Mouse (Mus musculus): ENCODE results near the gene Gm9117. TPM values are rescaled to one million over a fixed set of nuclear protein-coding genes. Genes with fewer than 3 reads are reported as not detected.
"Not testable (repeated sequence)": the region's sequence is repeated elsewhere in the genome, so short reads cannot be mapped to it uniquely, and the experiment has no call there.

Gm9117 gene
- polyA plus RNA-seq (2012; rRNA removed) = not detected in 2 replicates

DNA sequence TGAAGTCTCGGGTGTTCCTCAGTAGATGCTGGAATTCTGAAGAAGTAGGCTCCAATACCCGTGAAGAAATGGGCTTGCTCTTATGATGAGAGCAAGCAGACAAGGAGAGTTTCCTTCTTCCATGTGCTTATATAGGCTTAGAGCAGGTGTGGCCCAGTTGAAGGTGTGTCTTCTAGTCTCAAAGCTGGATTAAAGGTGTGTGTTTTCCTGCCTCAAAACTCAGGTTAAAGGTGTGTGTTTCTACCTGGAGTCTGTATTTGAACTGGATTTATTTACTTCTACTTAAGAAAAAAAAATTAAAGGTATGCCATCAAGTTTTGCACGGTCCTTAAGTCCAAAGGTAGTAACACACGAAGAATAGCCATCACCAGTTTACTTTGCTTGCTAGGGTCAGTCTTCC lies at the start of gene Gm9117:
TSS of gene Gm9117 (minus strand) at position 101 of the 400 bp plus-strand sequence.
- H3K4me3 ChIP-seq (ENCODE audit: control insufficient read depth, low read depth, low read length); H3K27me3 ChIP-seq (ENCODE audit: control insufficient read depth, insufficient read depth, low read length); H3K27ac ChIP-seq (ENCODE audit: control insufficient read depth, insufficient read depth, low read depth, low read length); H3K36me3 ChIP-seq (ENCODE audit: control insufficient read depth, insufficient read depth, low read length); H3K4me1 ChIP-seq (ENCODE audit: control insufficient read depth, insufficient read depth, low read length): not testable (repeated sequence)

DNA sequence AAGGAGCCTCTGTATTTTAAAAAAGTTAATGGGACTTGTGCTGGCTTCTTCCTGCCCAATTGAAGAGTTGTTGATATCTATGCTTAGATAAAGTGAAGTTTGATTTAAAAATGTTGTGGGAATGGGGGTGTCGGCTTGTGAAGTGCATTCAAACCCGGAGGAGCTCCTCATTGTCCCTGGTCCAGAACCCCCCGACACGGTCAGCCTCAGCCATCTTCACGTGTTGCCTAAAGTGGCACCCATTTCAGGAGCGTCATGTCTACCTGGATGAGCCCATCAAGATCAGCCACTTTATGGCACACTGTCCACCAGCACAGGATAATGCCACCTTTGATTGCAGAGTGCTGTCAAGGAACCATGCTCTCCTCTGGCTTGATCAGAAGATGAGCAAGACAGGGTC lies 25.6 kb upstream of the Gm9117 start:
- H3K4me3 ChIP-seq (ENCODE audit: control insufficient read depth, low read depth, low read length); H3K36me3 ChIP-seq (ENCODE audit: control insufficient read depth, insufficient read depth, low read length); H3K27ac ChIP-seq (ENCODE audit: control insufficient read depth, insufficient read depth, low read depth, low read length); H3K4me1 ChIP-seq (ENCODE audit: control insufficient read depth, insufficient read depth, low read length); H3K27me3 ChIP-seq (ENCODE audit: control insufficient read depth, insufficient read depth, low read length): not testable (repeated sequence)

DNA sequence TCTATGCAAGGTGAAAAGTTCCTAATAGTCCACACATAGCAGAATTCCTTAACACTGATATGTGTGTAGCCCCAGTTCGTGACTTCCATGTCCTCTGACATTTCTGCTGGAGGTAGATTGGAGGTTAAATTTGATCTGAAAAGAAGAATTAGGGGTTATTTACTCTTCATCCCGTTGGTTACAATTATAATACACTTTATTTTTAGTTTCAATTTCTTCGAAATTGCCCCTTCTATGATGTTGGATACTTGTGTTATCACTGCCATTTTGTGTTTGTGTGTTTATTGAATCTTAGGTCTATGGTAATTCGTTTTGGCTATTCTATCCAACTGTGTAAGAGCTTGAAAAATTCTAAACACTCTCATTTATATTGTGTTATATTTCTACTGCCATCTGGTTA lies 17.9 kb upstream of the Gm9117 start, which contains the start of gene Tdpoz5:
TSS of gene Tdpoz5 (minus strand) at position 101 of the 400 bp plus-strand sequence.
- not testable (repeated sequence) for H3K4me3 ChIP-seq (ENCODE audit: control insufficient read depth, low read depth, low read length); H3K36me3 ChIP-seq (ENCODE audit: control insufficient read depth, insufficient read depth, low read length); H3K4me1 ChIP-seq (ENCODE audit: control insufficient read depth, insufficient read depth, low read length); H3K27ac ChIP-seq (ENCODE audit: control insufficient read depth, insufficient read depth, low read depth, low read length); H3K27me3 ChIP-seq (ENCODE audit: control insufficient read depth, insufficient read depth, low read length)

DNA sequence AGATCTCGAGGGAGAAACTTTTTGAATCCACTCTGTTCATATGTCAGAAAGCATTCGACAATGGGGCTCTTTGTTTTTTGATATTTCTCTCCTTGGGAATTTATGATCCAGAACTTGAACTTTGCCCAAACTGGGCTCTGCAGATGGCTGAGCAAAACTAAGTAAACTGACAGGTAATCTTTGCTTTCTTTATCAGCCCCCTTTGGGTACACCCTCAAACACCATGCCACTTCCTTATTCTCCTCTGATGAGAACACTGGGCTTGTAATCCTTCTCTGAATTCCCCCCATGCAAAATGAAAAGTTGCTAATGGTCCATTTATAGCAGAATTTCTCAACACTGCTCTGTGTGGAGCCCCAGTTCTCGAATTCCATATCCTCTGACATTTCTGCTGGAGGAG lies 5.0 kb downstream of the Gm9117 start:
- H3K4me1 ChIP-seq (ENCODE audit: control insufficient read depth, insufficient read depth, low read length); H3K27ac ChIP-seq (ENCODE audit: control insufficient read depth, insufficient read depth, low read depth, low read length); H3K36me3 ChIP-seq (ENCODE audit: control insufficient read depth, insufficient read depth, low read length); H3K4me3 ChIP-seq (ENCODE audit: control insufficient read depth, low read depth, low read length); H3K27me3 ChIP-seq (ENCODE audit: control insufficient read depth, insufficient read depth, low read length): not testable (repeated sequence)

Other genes starting within 250 kb of the Gm9117 start
- not detected in 2 replicates for gene Gm5773, start 170.5 kb downstream of the Gm9117 start, polyA plus RNA-seq (2012; rRNA removed)
- gene Tdpoz4, start 147.1 kb downstream of the Gm9117 start, polyA plus RNA-seq (2012; rRNA removed) = not detected in 2 replicates
- gene Tdpoz3, start 117.5 kb downstream of the Gm9117 start, polyA plus RNA-seq (2012; rRNA removed) = not detected in 2 replicates
- not detected in 2 replicates for gene Tdpoz5, start 17.8 kb upstream of the Gm9117 start, polyA plus RNA-seq (2012; rRNA removed)
- gene Gm9125, start 111.3 kb upstream of the Gm9117 start, polyA plus RNA-seq (2012; rRNA removed) = not detected in 2 replicates
- gene Gm10697, start 129.1 kb upstream of the Gm9117 start, polyA plus RNA-seq (2012; rRNA removed) = not detected in 2 replicates
- not detected in 2 replicates for gene Gm10696, start 234.7 kb upstream of the Gm9117 start, polyA plus RNA-seq (2012; rRNA removed)